Mouse (Mus musculus): ENCODE measurements around the gene Snx5. TPM values are rescaled to one million over a fixed set of nuclear protein-coding genes. Genes with fewer than 3 reads are reported as not detected.

Snx5 gene
- polyA plus RNA-seq, 1 experiment from 2014 or later, result 59.4 TPM

GRCm38 (mm10) chr2:144226906-144227586 is 43.7 kb downstream of the Snx5 start:
- H3K9ac ChIP-seq, result no peak overlapping the region
- H3K27ac ChIP-seq (replicated peaks), result no peak overlapping the region
- H3K36me3 ChIP-seq (replicated peaks), result no peaks in the 10 kb centered on the region
- no peaks in the 10 kb centered on the region for H3K27me3 ChIP-seq
- WGBS (ENCODE audit: insufficient replicate concordance), result 78% methylated on average over 12 of the region's 12 CpGs
- peaks cover 27% of the 10 kb centered on the region for H3K4me1 ChIP-seq (replicated peaks)
- H3K4me2 ChIP-seq, result no peak overlapping the region
- no peak for ATAC-seq (ENCODE audit: insufficient read depth)
- H3K9me3 ChIP-seq (replicated peaks), result no peaks in the 10 kb centered on the region
- no peak overlapping the region for H3K4me3 ChIP-seq (replicated peaks)

- H3K27ac ChIP-seq (replicated peaks), result no peak overlapping the region
- no peaks in the 10 kb centered on the region for H3K27me3 ChIP-seq
- no peaks in the 10 kb centered on the region for H3K36me3 ChIP-seq (replicated peaks)
- no peaks in the 10 kb centered on the region for H3K9me3 ChIP-seq (replicated peaks)
- 0 out of 2 replicates have a peak overlapping the region, but pooled peaks have one; percentile 12 for H3K4me3 ChIP-seq (replicated peaks)
- H3K4me1 ChIP-seq (replicated peaks), result 0 out of 2 replicates have a peak, but pooled peaks cover 8% of the 10 kb centered on the region
- H3K9ac ChIP-seq, result no peak overlapping the region
- peak overlapping the region; percentile 18; the same call in 1 of the 2 replicates for H3K4me2 ChIP-seq
- 43% methylated on average over 12 of the region's 12 CpGs for WGBS (ENCODE audit: insufficient replicate concordance)
- peak; percentile 72 for ATAC-seq (ENCODE audit: insufficient read depth)
These were observed 46.4 kb downstream of the Snx5 start for GRCm38 (mm10) chr2:144224351-144224750.

- 70% methylated on average over 9 of the region's 9 CpGs for WGBS (ENCODE audit: insufficient replicate concordance)
- Histone ChIP-seq H3K4me1 (replicated peaks) (peaks cover 12% of the 10 kb centered on the region; the same call in 1 of the 2 replicates), H3K27me3 (no peaks in the 10 kb centered on the region), H3K4me3 (replicated peaks) (no peak overlapping the region), H3K4me2 (no peak overlapping the region), H3K27ac (replicated peaks) (no peak overlapping the region), H3K9ac (no peak overlapping the region), H3K9me3 (replicated peaks) (no peaks in the 10 kb centered on the region), H3K36me3 (replicated peaks) (no peaks in the 10 kb centered on the region)
- ATAC-seq (ENCODE audit: insufficient read depth), result no peak
These were observed 55.1 kb downstream of the Snx5 start for GRCm38 (mm10) chr2:144215601-144216000.

GRCm38 (mm10) chr2:144215195-144215594 is 55.5 kb downstream of the Snx5 start:
- H3K4me3 ChIP-seq (replicated peaks), result no peak overlapping the region
- H3K36me3 ChIP-seq (replicated peaks), result no peaks in the 10 kb centered on the region
- H3K4me2 ChIP-seq, result no peak overlapping the region
- H3K9me3 ChIP-seq (replicated peaks), result no peaks in the 10 kb centered on the region
- no peak overlapping the region for H3K9ac ChIP-seq
- WGBS (ENCODE audit: insufficient replicate concordance), result 28% methylated on average over 7 of the region's 7 CpGs
- no peak; the same call in 1 of the 2 replicates for ATAC-seq (ENCODE audit: insufficient read depth)
- H3K27ac ChIP-seq (replicated peaks), result no peak overlapping the region
- H3K27me3 ChIP-seq, result no peaks in the 10 kb centered on the region
- peaks cover 12% of the 10 kb centered on the region; the same call in 1 of the 2 replicates for H3K4me1 ChIP-seq (replicated peaks)

- H3K27me3 ChIP-seq, result no peaks in the 10 kb centered on the region
- ATAC-seq (ENCODE audit: insufficient read depth), result peak; percentile 22
- H3K9me3 ChIP-seq (replicated peaks), result no peaks in the 10 kb centered on the region
- H3K27ac ChIP-seq (replicated peaks), result no peak overlapping the region
- no peak overlapping the region for H3K4me3 ChIP-seq (replicated peaks)
- no peak overlapping the region for H3K9ac ChIP-seq
- 62% methylated on average over 9 of the region's 9 CpGs for WGBS (ENCODE audit: insufficient replicate concordance)
- H3K4me2 ChIP-seq, result no peak overlapping the region
- no peaks in the 10 kb centered on the region for H3K36me3 ChIP-seq (replicated peaks)
- H3K4me1 ChIP-seq (replicated peaks), result peaks cover 12% of the 10 kb centered on the region; the same call in 1 of the 2 replicates
These were observed 56.1 kb downstream of the Snx5 start for GRCm38 (mm10) chr2:144214508-144215185.

GRCm38 (mm10) chr2:144213803-144214202 is 56.9 kb downstream of the Snx5 start:
- WGBS (ENCODE audit: insufficient replicate concordance), result 49% methylated on average over 6 of the region's 6 CpGs
- Histone ChIP-seq H3K27me3 (no peaks in the 10 kb centered on the region), H3K9me3 (replicated peaks) (no peaks in the 10 kb centered on the region), H3K27ac (replicated peaks) (no peak overlapping the region), H3K4me1 (replicated peaks) (peaks cover 12% of the 10 kb centered on the region; the same call in 1 of the 2 replicates), H3K9ac (no peak overlapping the region), H3K36me3 (replicated peaks) (no peaks in the 10 kb centered on the region), H3K4me2 (no peak overlapping the region), H3K4me3 (replicated peaks) (no peak overlapping the region)
- no peak for ATAC-seq (ENCODE audit: insufficient read depth)

- H3K9me3 ChIP-seq (replicated peaks), result no peaks in the 10 kb centered on the region
- no peaks in the 10 kb centered on the region for H3K4me1 ChIP-seq (replicated peaks)
- H3K27me3 ChIP-seq, result no peaks in the 10 kb centered on the region
- H3K4me2 ChIP-seq, result no peak overlapping the region
- no peak for ATAC-seq (ENCODE audit: insufficient read depth)
- no peaks in the 10 kb centered on the region for H3K36me3 ChIP-seq (replicated peaks)
- H3K27ac ChIP-seq (replicated peaks), result no peak overlapping the region
- WGBS (ENCODE audit: insufficient replicate concordance), result 63% methylated on average over 3 of the region's 3 CpGs
- no peak overlapping the region for H3K9ac ChIP-seq
- H3K4me3 ChIP-seq (replicated peaks), result no peak overlapping the region
These were observed 61.3 kb downstream of the Snx5 start for GRCm38 (mm10) chr2:144209425-144209824.

GRCm38 (mm10) chr2:144207365-144207764 is 63.3 kb downstream of the Snx5 start:
- no peak for ATAC-seq (ENCODE audit: insufficient read depth)

GRCm38 (mm10) chr2:144203001-144203400 is 67.7 kb downstream of the Snx5 start:
- 58% methylated on average over 5 of the region's 5 CpGs for WGBS (ENCODE audit: insufficient replicate concordance)
- H3K27me3 ChIP-seq, result no peaks in the 10 kb centered on the region
- H3K36me3 ChIP-seq (replicated peaks), result no peaks in the 10 kb centered on the region
- no peak for ATAC-seq (ENCODE audit: insufficient read depth)
- H3K27ac ChIP-seq (replicated peaks), result no peak overlapping the region
- H3K4me2 ChIP-seq, result no peak overlapping the region
- H3K4me3 ChIP-seq (replicated peaks), result no peak overlapping the region
- H3K4me1 ChIP-seq (replicated peaks), result peaks cover 12% of the 10 kb centered on the region
- H3K9me3 ChIP-seq (replicated peaks), result no peaks in the 10 kb centered on the region
- no peak overlapping the region for H3K9ac ChIP-seq

More at GRCm38 (mm10) chr2:144207365-144207764, 63.3 kb downstream of the Snx5 start:
- Histone ChIP-seq H3K4me1 (replicated peaks) (no peaks in the 10 kb centered on the region; the same call in 1 of the 2 replicates), H3K9ac (no peak overlapping the region), H3K27ac (replicated peaks) (no peak overlapping the region), H3K27me3 (no peaks in the 10 kb centered on the region), H3K4me2 (no peak overlapping the region), H3K4me3 (replicated peaks) (no peak overlapping the region), H3K36me3 (replicated peaks) (no peaks in the 10 kb centered on the region), H3K9me3 (replicated peaks) (no peaks in the 10 kb centered on the region)
- WGBS (ENCODE audit: insufficient replicate concordance), result 77% methylated on average over 1 of the region's 1 CpGs

GRCm38 (mm10) chr2:144202567-144202966 is 68.1 kb downstream of the Snx5 start:
- peaks cover 16% of the 10 kb centered on the region for H3K4me1 ChIP-seq (replicated peaks)
- ATAC-seq (ENCODE audit: insufficient read depth), result no peak
- H3K27me3 ChIP-seq, result no peaks in the 10 kb centered on the region
- H3K4me3 ChIP-seq (replicated peaks), result no peak overlapping the region
- no peaks in the 10 kb centered on the region for H3K36me3 ChIP-seq (replicated peaks)
- H3K27ac ChIP-seq (replicated peaks), result no peak overlapping the region
- WGBS (ENCODE audit: insufficient replicate concordance), result 66% methylated on average over 3 of the region's 3 CpGs
- H3K4me2 ChIP-seq, result no peak overlapping the region
- H3K9me3 ChIP-seq (replicated peaks), result no peaks in the 10 kb centered on the region
- no peak overlapping the region; the same call in 1 of the 2 replicates for H3K9ac ChIP-seq

GRCm38 (mm10) chr2:144202151-144202550 is 68.6 kb downstream of the Snx5 start:
- H3K9me3 ChIP-seq (replicated peaks), result no peaks in the 10 kb centered on the region
- no peak for ATAC-seq (ENCODE audit: insufficient read depth)
- 47% methylated on average over 4 of the region's 4 CpGs for WGBS (ENCODE audit: insufficient replicate concordance)
- H3K4me3 ChIP-seq (replicated peaks), result no peak overlapping the region
- no peak overlapping the region for H3K27ac ChIP-seq (replicated peaks)
- peaks cover 17% of the 10 kb centered on the region for H3K4me1 ChIP-seq (replicated peaks)
- H3K36me3 ChIP-seq (replicated peaks), result no peaks in the 10 kb centered on the region
- no peak overlapping the region for H3K9ac ChIP-seq
- no peak overlapping the region for H3K4me2 ChIP-seq
- no peaks in the 10 kb centered on the region for H3K27me3 ChIP-seq

Measured in liver, embryonic 15.5 days (tissue).